Mouse (Mus musculus) A20 (cell line): ENCODE measurements around the gene Zmynd10.

Source experiments
- DNase-seq: peaks from one replicate; pipeline ENCODE4 v3.0.0-alpha.2; 2011; ENCODE audit warnings: low read depth, low spot score

The Zmynd10 gene

DNA sequence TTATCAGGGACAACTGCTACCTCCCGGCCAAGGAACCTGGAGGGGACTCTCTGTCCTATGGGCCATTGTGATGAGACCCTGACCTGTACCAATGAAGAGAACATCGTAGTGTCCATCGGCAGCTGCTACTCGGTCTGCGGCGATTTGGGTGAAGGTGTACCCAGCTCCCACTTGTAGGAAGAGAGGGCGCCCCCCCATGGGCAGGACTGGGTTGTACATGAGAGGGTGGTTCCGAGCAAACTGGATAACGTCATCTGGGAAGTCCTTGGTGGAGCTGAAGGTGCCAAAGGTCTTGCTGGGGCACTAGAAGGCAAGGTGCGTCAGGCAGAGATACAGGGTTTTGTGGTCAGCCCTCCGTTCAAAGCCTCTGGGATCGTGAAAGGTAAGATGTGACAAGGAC, 53.6 kb downstream of the Zmynd10 start:
- no peak for DNase-seq
